Mouse (Mus musculus) adrenal gland, adult (tissue): Measurements from ENCODE around the gene Gstp1.

Experiments used
- DNase-seq, 2 experiments: peaks; one replicate each; pipeline ENCODE4 v3.0.0; 2022 to 2023; ENCODE audit warnings: low spot score in 1 of 2; ENCODE audit not compliant: inconsistent age in 2 of 2

Gene Gstp1

DNA sequence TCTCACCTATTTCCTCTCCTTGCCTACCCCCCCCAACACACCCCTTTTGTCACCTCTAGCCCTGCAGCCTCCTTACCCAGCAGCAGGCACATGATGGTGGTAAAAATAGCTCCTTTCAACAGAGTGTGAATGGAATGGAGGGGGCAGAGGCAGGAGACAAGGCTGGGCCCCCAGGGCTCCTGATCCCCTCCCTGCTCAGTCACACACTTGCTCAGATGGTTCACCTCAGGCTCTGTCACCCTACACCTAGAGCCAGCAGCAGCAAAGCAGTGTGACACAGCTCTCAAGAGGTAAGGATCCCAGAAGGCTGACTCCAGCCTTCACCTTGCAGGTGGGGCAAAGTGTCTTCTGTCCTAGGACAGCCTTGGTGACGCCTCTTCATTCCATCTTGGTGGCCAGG lies 34.7 kb downstream of the Gstp1 start, which contains the start of gene Doc2g:
Gene Doc2g, plus strand, starts transcription at position 202 of the 400 bp plus-strand sequence.
- no peak for DNase-seq

GRCm38 (mm10) chr19:4001752-4002151 lies 36.0 kb downstream of the Gstp1 start:
- no peak for DNase-seq

GRCm38 (mm10) chr19:4000949-4001525 lies 36.7 kb downstream of the Gstp1 start:
- no peak for DNase-seq

- DNase-seq = peak; percentile 98 to 99
Measured at GRCm38 (mm10) chr19:4000119-4000900, 37.5 kb downstream of the Gstp1 start, which contains the start of the genes Nudt8 and Gm49405. Gene Nudt8 (plus strand): TSS chr19:4000580. Gene Gm49405 (plus strand): TSS chr19:4000626.

DNA sequence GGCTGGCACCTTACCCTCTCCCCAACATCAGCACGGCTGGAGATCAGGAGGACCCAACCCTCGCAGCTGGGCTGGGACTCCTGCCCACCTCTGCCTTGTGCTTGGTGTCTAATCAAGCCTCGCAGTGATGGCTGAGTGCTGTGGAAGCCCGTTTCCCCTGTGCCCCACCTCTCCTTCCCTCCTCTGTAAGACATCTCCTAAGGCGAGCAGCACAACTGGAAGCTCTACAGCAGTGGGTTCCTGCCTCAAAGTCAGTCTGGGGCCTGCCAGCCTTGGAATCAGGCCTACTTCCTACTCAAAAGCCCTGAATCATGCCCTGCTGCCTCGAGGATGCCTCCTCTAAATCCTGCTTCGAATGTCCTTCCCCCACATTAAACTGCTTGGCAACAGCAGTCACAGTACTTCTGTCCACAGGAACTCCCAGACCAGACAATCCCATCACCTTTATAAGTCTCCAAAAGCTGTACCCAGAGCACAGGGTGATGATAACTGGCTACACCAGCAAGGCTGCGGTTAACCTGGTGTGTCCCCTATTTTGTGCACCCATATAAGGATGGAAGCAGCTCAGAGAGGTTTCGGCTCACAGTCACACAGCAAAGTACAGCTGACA lies 38.6 kb downstream of the Gstp1 start:
- no peak for DNase-seq

DNA sequence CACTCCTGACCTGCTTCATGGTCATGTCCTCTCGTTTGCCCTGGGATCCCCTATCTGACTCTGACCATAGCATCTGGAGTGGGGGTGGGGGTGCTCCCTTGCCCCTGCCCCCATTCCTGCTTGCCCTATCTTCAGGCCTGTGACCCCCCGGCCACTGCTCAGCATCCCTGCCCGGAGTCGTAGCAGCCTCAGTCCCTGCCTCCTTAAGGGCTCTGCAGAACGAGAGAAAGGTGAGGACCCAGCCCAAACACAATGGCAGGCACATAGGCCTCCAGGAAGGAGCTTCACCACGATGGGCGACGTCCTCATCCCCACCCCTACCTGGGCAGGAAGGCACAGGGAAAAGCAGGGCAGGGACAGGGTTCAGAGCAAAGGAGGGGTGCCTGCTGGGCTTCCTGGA lies 39.5 kb downstream of the Gstp1 start:
- DNase-seq = no peak

DNA sequence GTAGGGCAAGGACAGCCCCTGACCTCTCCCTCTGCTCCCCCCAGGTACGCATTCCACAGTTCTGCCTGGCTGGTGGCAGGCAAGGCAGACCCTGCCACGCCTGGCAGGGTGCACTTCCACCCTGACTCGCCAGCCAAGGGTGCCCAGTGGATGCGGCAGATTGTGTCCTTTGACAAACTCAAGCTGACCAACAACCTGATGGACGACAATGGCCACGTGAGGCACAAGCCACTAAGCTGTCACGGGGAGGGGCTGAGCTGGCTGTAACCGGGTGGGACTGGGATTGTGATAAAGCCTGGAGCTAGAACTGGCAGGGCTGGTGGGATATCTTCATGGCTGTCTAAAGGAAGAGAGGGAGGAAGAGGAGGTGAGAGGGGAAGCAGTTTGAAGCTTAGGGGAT lies 40.6 kb downstream of the Gstp1 start:
- DNase-seq = no peak

DNA sequence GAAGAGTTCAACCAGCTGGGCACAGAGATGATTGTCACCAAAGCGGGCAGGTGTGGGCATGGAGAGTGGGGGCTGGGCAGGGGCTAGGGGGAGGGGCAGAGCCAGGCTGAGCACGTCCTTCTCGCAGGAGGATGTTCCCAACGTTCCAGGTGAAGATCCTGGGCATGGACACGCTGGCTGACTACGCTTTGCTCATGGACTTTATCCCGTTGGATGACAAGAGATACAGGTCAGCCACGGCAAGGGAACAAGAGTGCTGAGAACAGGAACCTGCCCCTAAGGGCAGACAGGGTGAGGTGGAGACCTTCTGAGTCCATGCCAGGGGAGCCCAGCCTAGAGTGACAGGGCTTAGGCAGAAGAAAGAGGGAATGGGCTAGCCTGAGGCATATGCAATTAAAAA lies 41.0 kb downstream of the Gstp1 start:
- no peak for DNase-seq

GRCm38 (mm10) chr19:3996106-3996505 lies 41.7 kb downstream of the Gstp1 start:
- no peak for DNase-seq

DNA sequence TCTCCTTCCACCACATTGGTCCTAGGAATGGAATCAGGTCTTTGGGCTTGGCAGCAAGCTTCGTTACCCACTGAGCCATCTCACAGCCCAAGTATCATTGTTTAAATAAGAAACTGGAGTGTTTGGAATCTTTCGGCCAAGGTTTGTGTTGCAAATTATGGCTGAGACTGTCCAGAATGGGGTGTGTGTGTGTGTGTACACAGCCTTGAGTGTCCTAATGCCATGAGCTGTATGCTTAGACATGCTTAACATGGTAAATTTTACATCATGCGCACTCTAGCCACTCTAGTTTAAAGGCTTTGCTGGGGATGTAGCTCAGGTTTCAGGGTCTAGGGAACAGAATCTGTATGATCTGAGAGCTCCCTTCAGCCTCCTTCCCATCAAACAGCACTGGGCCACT lies 42.3 kb downstream of the Gstp1 start:
- no peak for DNase-seq

DNA sequence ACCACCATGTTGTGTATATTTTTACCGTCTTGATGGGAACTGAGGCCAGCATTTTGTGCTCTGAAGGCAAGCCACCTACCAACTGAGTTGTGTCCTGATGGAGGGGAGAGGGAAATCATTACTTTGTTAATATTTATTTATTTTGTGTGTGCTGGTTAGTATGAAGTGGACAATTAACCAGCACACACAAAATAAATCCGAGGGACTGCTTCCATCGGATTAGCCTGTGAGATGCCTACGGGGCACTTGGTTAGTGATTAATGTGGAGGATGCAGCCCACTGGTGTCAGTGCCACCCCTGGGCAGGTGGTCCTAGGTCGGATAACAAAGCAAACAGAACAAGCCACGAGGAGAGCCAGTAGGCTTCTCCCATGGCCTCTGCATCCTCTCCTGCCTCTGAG lies 42.9 kb downstream of the Gstp1 start:
- no peak for DNase-seq

- DNase-seq = no peak
Measured at GRCm38 (mm10) chr19:3992416-3992815, 45.4 kb downstream of the Gstp1 start, which contains the start of gene Tbx10. Gene Tbx10 (plus strand): TSS chr19:3992752.

DNA sequence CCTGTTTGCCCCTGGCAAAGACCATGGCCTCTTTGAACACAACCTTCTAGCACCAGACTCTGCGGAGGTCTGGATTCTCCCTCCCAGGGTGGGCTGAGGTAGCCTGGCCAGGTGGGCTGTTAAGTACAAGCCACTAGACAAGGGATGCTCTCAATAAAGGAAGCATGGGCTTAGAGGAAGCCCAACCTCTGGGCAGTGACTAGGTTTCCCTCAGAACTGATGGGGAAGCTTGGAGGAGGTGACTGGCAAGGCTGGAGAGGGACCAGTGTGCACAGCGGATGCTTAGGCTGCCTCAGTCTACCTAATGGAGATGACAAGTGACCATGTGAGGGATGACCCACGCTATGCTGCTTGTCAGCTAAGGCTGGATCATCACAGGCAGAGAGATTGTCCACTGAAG lies 45.8 kb downstream of the Gstp1 start:
- DNase-seq = no peak

GRCm38 (mm10) chr19:3991562-3991961 lies 46.2 kb downstream of the Gstp1 start:
- DNase-seq = no peak

DNA sequence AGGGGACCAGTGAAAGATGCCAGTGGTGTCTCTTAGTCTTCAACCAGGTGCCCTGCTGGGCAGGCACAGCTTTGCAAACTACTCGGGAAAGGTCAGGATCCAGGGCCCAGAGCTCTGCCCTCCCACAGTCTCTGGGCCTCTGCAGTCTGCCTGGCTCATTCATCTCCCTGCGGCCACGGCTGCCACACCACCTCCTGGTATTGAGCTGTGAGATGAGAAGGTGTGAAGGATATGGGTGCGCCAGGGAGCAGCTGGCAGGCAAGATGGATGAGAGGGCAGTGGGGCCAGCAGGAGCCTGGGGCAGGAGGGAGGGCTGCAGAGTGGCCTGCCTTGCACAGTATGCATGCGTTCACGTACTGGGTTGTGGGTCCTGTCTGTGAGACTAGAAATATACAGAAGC lies 47.0 kb downstream of the Gstp1 start:
- no peak for DNase-seq

- DNase-seq = no peak
Measured at GRCm38 (mm10) chr19:3988750-3989149, 49.0 kb downstream of the Gstp1 start.

GRCm38 (mm10) chr19:3988066-3988465 lies 49.7 kb downstream of the Gstp1 start:
- no peak for DNase-seq

- DNase-seq = peak; percentile 90 to 96
Measured at GRCm38 (mm10) chr19:3986334-3986733, 51.5 kb downstream of the Gstp1 start, which contains the start of gene Acy3. Gene Acy3 (plus strand): TSS chr19:3986570.
